Mouse (Mus musculus): ENCODE measurements around the gene Gja5.

Gja5 gene

GRCm38 (mm10) chr3:96936241-96936640, 31.7 kb downstream of the Gja5 start:
- peak; percentile 60 for DNase-seq (ENCODE audit: low read depth, low spot score)

GRCm38 (mm10) chr3:96937606-96938005, 33.1 kb downstream of the Gja5 start:
- DNase-seq (ENCODE audit: low read depth, low spot score), result no peak

- DNase-seq (ENCODE audit: low read depth, low spot score), result peak; percentile 58
Observed at GRCm38 (mm10) chr3:96938738-96939137, 34.2 kb downstream of the Gja5 start.

- DNase-seq (ENCODE audit: low read depth, low spot score), result no peak
Observed at GRCm38 (mm10) chr3:96942706-96943105, 38.2 kb downstream of the Gja5 start.

GRCm38 (mm10) chr3:96953489-96954233, 49.2 kb downstream of the Gja5 start:
- DNase-seq (ENCODE audit: low read depth, low spot score), result peak; percentile 3

- no peak for DNase-seq (ENCODE audit: low read depth, low spot score)
Observed at GRCm38 (mm10) chr3:96960597-96960996, 56.1 kb downstream of the Gja5 start.

- DNase-seq (ENCODE audit: low read depth, low spot score), result no peak
Observed at GRCm38 (mm10) chr3:96963088-96964034, 58.9 kb downstream of the Gja5 start.

GRCm38 (mm10) chr3:96970986-96971385, 66.5 kb downstream of the Gja5 start:
- no peak for DNase-seq (ENCODE audit: low read depth, low spot score)

- DNase-seq (ENCODE audit: low read depth, low spot score), result no peak
Observed at GRCm38 (mm10) chr3:96974467-96974866, 70.0 kb downstream of the Gja5 start.

GRCm38 (mm10) chr3:96975628-96976027, 71.1 kb downstream of the Gja5 start:
- DNase-seq (ENCODE audit: low read depth, low spot score), result no peak

- DNase-seq (ENCODE audit: low read depth, low spot score), result no peak
Observed at GRCm38 (mm10) chr3:96977507-96977906, 73.0 kb downstream of the Gja5 start.

GRCm38 (mm10) chr3:96978469-96978868, 74.0 kb downstream of the Gja5 start:
- DNase-seq (ENCODE audit: low read depth, low spot score), result no peak

GRCm38 (mm10) chr3:96979020-96979419, 74.5 kb downstream of the Gja5 start:
- DNase-seq (ENCODE audit: low read depth, low spot score), result no peak

- no peak for DNase-seq (ENCODE audit: low read depth, low spot score)
Observed at GRCm38 (mm10) chr3:96981833-96982232, 77.3 kb downstream of the Gja5 start.

GRCm38 (mm10) chr3:96982666-96983065, 78.2 kb downstream of the Gja5 start:
- DNase-seq (ENCODE audit: low read depth, low spot score), result no peak

- no peak for DNase-seq (ENCODE audit: low read depth, low spot score)
Observed at GRCm38 (mm10) chr3:96992526-96992925, 88.0 kb downstream of the Gja5 start.

GRCm38 (mm10) chr3:96997770-96998169, 93.3 kb downstream of the Gja5 start:
- DNase-seq (ENCODE audit: low read depth, low spot score), result no peak

GRCm38 (mm10) chr3:97003111-97003510, 98.6 kb downstream of the Gja5 start:
- DNase-seq (ENCODE audit: low read depth, low spot score), result no peak

- no peak for DNase-seq (ENCODE audit: low read depth, low spot score)
Observed at GRCm38 (mm10) chr3:97004509-97004908, 100.0 kb downstream of the Gja5 start.

- DNase-seq (ENCODE audit: low read depth, low spot score), result peak; percentile 8
Observed at GRCm38 (mm10) chr3:97007010-97007448, 102.5 kb downstream of the Gja5 start.

GRCm38 (mm10) chr3:97025226-97025625, 120.7 kb downstream of the Gja5 start:
- DNase-seq (ENCODE audit: low read depth, low spot score), result peak; percentile 24

GRCm38 (mm10) chr3:97032053-97032496, 127.6 kb downstream of the Gja5 start:
- no peak for DNase-seq (ENCODE audit: low read depth, low spot score)

All from skeletal muscle tissue, adult 2 months (tissue).